ENCODE assay signal across 8 mouse cellular contexts in genomic region chr8:69888244-69888866, GRCm38 (mm10). TPM values are rescaled to one million over a fixed set of nuclear protein-coding genes. Genes with fewer than 3 reads are reported as not detected.
DNase-seq lines count a peak whose midpoint lies in the region; ATAC-seq and TF ChIP-seq lines count a peak whose summit lies in the region.

No protein-coding gene starts in this region.

- WGBS in embryonic facial prominence, embryonic 14.5 days: 5% methylated on average over 24 of the region's 24 CpGs
- WGBS in hindbrain, postnatal 0 days: 7% methylated on average over 24 of the region's 24 CpGs

- H3K4me2 ChIP-seq in embryonic facial prominence, embryonic 14.5 days (ENCODE audit: low read depth, low read length): peak overlapping the region; percentile 54
- peak overlapping the region; percentile 50 for H3K4me2 ChIP-seq in hindbrain, postnatal 0 days (ENCODE audit: low read depth, low read length)

- TF ChIP-seq CTCF in hindbrain, postnatal 0 days (IDR thresholded peaks at IDR 0.05; ENCODE audit: low read depth): no peak

- peak; percentile 39 to 68 for DNase-seq in adrenal gland, adult (ENCODE audit: inconsistent age in 2 of 2, low spot score in 1 of 2)
- no peak for DNase-seq in adrenal gland, postnatal 4 days (ENCODE audit: low spot score in 2 of 2)
- DNase-seq in embryonic facial prominence, embryonic 14.5 days (ENCODE audit: low spot score): no peak
- no peak for DNase-seq in hindbrain, postnatal 0 days (ENCODE audit: low spot score)
- DNase-seq in retina, embryonic 14.5 days (ENCODE audit: low spot score): no peak
- no peak for DNase-seq in spleen, adult 12 weeks (ENCODE audit: low spot score)
- no peak for DNase-seq in cerebellum, adult 9-11 months

- no peaks in the 10 kb centered on the region for H3K9me3 ChIP-seq in embryonic facial prominence, embryonic 14.5 days (ENCODE audit: control insufficient read depth, low read length)
- H3K9me3 ChIP-seq in hindbrain, postnatal 0 days (ENCODE audit: low read length): no peaks in the 10 kb centered on the region

- H3K9ac ChIP-seq in embryonic facial prominence, embryonic 14.5 days (ENCODE audit: low read depth, low read length): no peak overlapping the region
- no peak overlapping the region for H3K9ac ChIP-seq in hindbrain, postnatal 0 days (replicated peaks; ENCODE audit: low read length)

- peaks cover 79% of the 10 kb centered on the region for H3K27me3 ChIP-seq in embryonic facial prominence, embryonic 14.5 days (replicated peaks; ENCODE audit: control insufficient read depth, insufficient read depth, low read length)
- peaks cover 64% of the 10 kb centered on the region for H3K27me3 ChIP-seq in hindbrain, postnatal 0 days (ENCODE audit: insufficient read depth, low read length)

- H3K4me3 ChIP-seq in embryonic facial prominence, embryonic 14.5 days (ENCODE audit: low read depth, low read length): peak overlapping the region; percentile 35
- peak overlapping the region; percentile 28 for H3K4me3 ChIP-seq in hindbrain, postnatal 0 days (ENCODE audit: low read length)

- H3K36me3 ChIP-seq in embryonic facial prominence, embryonic 14.5 days (ENCODE audit: control insufficient read depth, insufficient read depth, low read length): peaks cover 13% of the 10 kb centered on the region; the same call in 1 of the 2 replicates
- H3K36me3 ChIP-seq in hindbrain, postnatal 0 days (ENCODE audit: insufficient read depth, low read length): no peaks in the 10 kb centered on the region

- no peak overlapping the region for H3K27ac ChIP-seq in embryonic facial prominence, embryonic 14.5 days (replicated peaks; ENCODE audit: low read depth, low read length)
- no peak overlapping the region for H3K27ac ChIP-seq in hindbrain, postnatal 0 days

- ATAC-seq in embryonic facial prominence, embryonic 14.5 days (ENCODE audit: low read depth): no peak
- no peak for ATAC-seq in hindbrain, postnatal 0 days
- ATAC-seq in megakaryocyte, adult 5-6 weeks (ENCODE audit: poor library complexity, severe bottlenecking): 0 out of 2 replicates have a peak, but pooled peaks have one; percentile 31

- H3K4me1 ChIP-seq in embryonic facial prominence, embryonic 14.5 days (ENCODE audit: control insufficient read depth, insufficient read depth, low read length): peaks cover 11% of the 10 kb centered on the region; the same call in 1 of the 2 replicates
- H3K4me1 ChIP-seq in hindbrain, postnatal 0 days (ENCODE audit: insufficient read depth, low read length): peaks cover 18% of the 10 kb centered on the region

RNA-seq across cellular contexts. Expression of gene Cilp2, which starts 0.9 kb away (rescaled TPM):
- 1 to 10 TPM in 1 of 2 experiments, under 1 TPM in 1; 0.50 to 1.4 TPM for total RNA-seq in adrenal gland, postnatal 4 days (2021)
- polyA plus RNA-seq in embryonic facial prominence, embryonic 14.5 days (2014; fragmentation: Nextera tagmentation; extraction: Ambion mirVana): 1.1 and 1.3 TPM in 2 replicates
- 14.3 and 19.2 TPM in 2 replicates for total RNA-seq in hindbrain, postnatal 0 days (2014; rRNA removed)
- 6.9 and 7.2 TPM in 2 replicates for polyA plus RNA-seq in hindbrain, postnatal 0 days (2015; fragmentation: Nextera tagmentation; extraction: Ambion mirVana)
- not detected in 2 replicates for total RNA-seq in megakaryocyte, adult 5-6 weeks (2015)
- not detected in 2 replicates for total RNA-seq in megakaryocyte, adult 5-6 weeks (2017)

RNA-seq across cellular contexts. Expression of gene Tssk6, which starts 13.6 kb away (rescaled TPM):
- under 1 TPM; 0.73 to 0.76 TPM for total RNA-seq in adrenal gland, postnatal 4 days (2021)
- polyA plus RNA-seq in embryonic facial prominence, embryonic 14.5 days (2014; fragmentation: Nextera tagmentation; extraction: Ambion mirVana): 2.5 and 3.1 TPM in 2 replicates
- total RNA-seq in hindbrain, postnatal 0 days (2014; rRNA removed): 1.6 and 1.8 TPM in 2 replicates
- 3.7 and 4.3 TPM in 2 replicates for polyA plus RNA-seq in hindbrain, postnatal 0 days (2015; fragmentation: Nextera tagmentation; extraction: Ambion mirVana)
- total RNA-seq in megakaryocyte, adult 5-6 weeks (2015): 0.27 TPM in 1 of 2 replicates, not detected in the other
- total RNA-seq in megakaryocyte, adult 5-6 weeks (2017): 0.16 and 0.26 TPM in 2 replicates

RNA-seq across cellular contexts. Expression of gene Ndufa13, which starts 14.0 kb away (rescaled TPM):
- 100 to 1,000 TPM; 133 to 137 TPM for total RNA-seq in adrenal gland, postnatal 4 days (2021)
- polyA plus RNA-seq in embryonic facial prominence, embryonic 14.5 days (2014; fragmentation: Nextera tagmentation; extraction: Ambion mirVana): 185 and 201 TPM in 2 replicates
- 61.0 and 91.4 TPM in 2 replicates for total RNA-seq in hindbrain, postnatal 0 days (2014; rRNA removed)
- 269 and 275 TPM in 2 replicates for polyA plus RNA-seq in hindbrain, postnatal 0 days (2015; fragmentation: Nextera tagmentation; extraction: Ambion mirVana)
- total RNA-seq in megakaryocyte, adult 5-6 weeks (2015): 63.4 and 75.7 TPM in 2 replicates
- 120 and 143 TPM in 2 replicates for total RNA-seq in megakaryocyte, adult 5-6 weeks (2017)

RNA-seq across cellular contexts. Expression of gene Yjefn3, which starts 14.2 kb away (rescaled TPM):
- 1 to 10 TPM; 1.6 to 2.3 TPM for total RNA-seq in adrenal gland, postnatal 4 days (2021)
- polyA plus RNA-seq in embryonic facial prominence, embryonic 14.5 days (2014; fragmentation: Nextera tagmentation; extraction: Ambion mirVana): 3.6 and 3.8 TPM in 2 replicates
- total RNA-seq in hindbrain, postnatal 0 days (2014; rRNA removed): 8.4 and 10.7 TPM in 2 replicates
- 13.3 and 13.8 TPM in 2 replicates for polyA plus RNA-seq in hindbrain, postnatal 0 days (2015; fragmentation: Nextera tagmentation; extraction: Ambion mirVana)
- total RNA-seq in megakaryocyte, adult 5-6 weeks (2015): 3.1 TPM in 1 of 2 replicates, not detected in the other
- total RNA-seq in megakaryocyte, adult 5-6 weeks (2017): not detected in 2 replicates

RNA-seq across cellular contexts. Expression of gene Pbx4, which starts 56.1 kb away (rescaled TPM):
- 1 to 10 TPM; 3.6 to 4.8 TPM for total RNA-seq in adrenal gland, postnatal 4 days (2021)
- polyA plus RNA-seq in embryonic facial prominence, embryonic 14.5 days (2014; fragmentation: Nextera tagmentation; extraction: Ambion mirVana): 8.4 and 9.0 TPM in 2 replicates
- 46.5 and 86.4 TPM in 2 replicates for total RNA-seq in hindbrain, postnatal 0 days (2014; rRNA removed)
- 81.9 and 88.5 TPM in 2 replicates for polyA plus RNA-seq in hindbrain, postnatal 0 days (2015; fragmentation: Nextera tagmentation; extraction: Ambion mirVana)
- total RNA-seq in megakaryocyte, adult 5-6 weeks (2015): 1.3 and 2.4 TPM in 2 replicates
- 0.57 and 1.9 TPM in 2 replicates for total RNA-seq in megakaryocyte, adult 5-6 weeks (2017)

Comparison
In these comparisons a context has a peak if more than half of its experiments do, and no peak if none do; other contexts are left out.
1. DNase-seq: peak in adrenal gland, adult (2 of 2); none in adrenal gland, postnatal 4 days (0 of 2), embryonic facial prominence, embryonic 14.5 days (single experiment), hindbrain, postnatal 0 days (single experiment), retina, embryonic 14.5 days (single experiment), spleen, adult 12 weeks (single experiment) and cerebellum, adult 9-11 months (single experiment).